Mouse (Mus musculus) ES-E14 (cell line): ENCODE measurements around the gene Dnase2b. TPM values are rescaled to one million over a fixed set of nuclear protein-coding genes. Genes with fewer than 3 reads are reported as not detected.

Experiments
- DNase-seq: peaks from one replicate; pipeline ENCODE4 v3.0.0-alpha.2; 2013; ENCODE audit warnings: low read depth, low spot score
- H3K27ac ChIP-seq: 2 replicates; pipeline ENCODE4 v1.5.1; 2012; ENCODE audit warnings: low read depth, mild to moderate bottlenecking, low read length, moderate library complexity, mixed read lengths; ENCODE audit not compliant: poor library complexity, insufficient read depth, severe bottlenecking
- H3K36me3 ChIP-seq: 2 replicates; pipeline ENCODE4 v1.6.1; 2012; ENCODE audit warnings: mild to moderate bottlenecking, low read length, moderate library complexity, mixed read lengths; ENCODE audit not compliant: control insufficient read depth, poor library complexity, insufficient read depth, severe bottlenecking
- H3K4me1 ChIP-seq, 2 experiments: fragments of 150-350 bp in 1 of 2; sonication (generic) in 1 of 2; 2 replicates each; pipeline ENCODE4 v1.6.1; 2012; ENCODE audit warnings: low read length in 2 of 2, mild to moderate bottlenecking in 1 of 2, mixed read lengths in 1 of 2; ENCODE audit not compliant: control insufficient read depth in 2 of 2, insufficient read depth in 2 of 2, poor library complexity in 1 of 2
- H3K4me3 ChIP-seq, 2 experiments: fragments of 150-350 bp in 1 of 2; sonication (generic) in 1 of 2; 2 replicates each; pipeline ENCODE4 v1.5.1; 2012; ENCODE audit warnings: low read length in 2 of 2, low read depth in 1 of 2, mild to moderate bottlenecking in 1 of 2, mixed read lengths in 1 of 2; ENCODE audit not compliant: insufficient read depth in 1 of 2, poor library complexity in 1 of 2, severe bottlenecking in 1 of 2
- H3K9ac ChIP-seq: 2 replicates; pipeline ENCODE4 v1.6.1; 2012; ENCODE audit warnings: low read depth, mild to moderate bottlenecking, low read length, mixed read lengths; ENCODE audit not compliant: poor library complexity, insufficient read depth, severe bottlenecking
- H3K9me3 ChIP-seq: fragments of 150-350 bp; sonication (generic); 2 replicates; pipeline ENCODE4 v1.6.1; 2012; ENCODE audit warnings: low read depth, mild to moderate bottlenecking, low read length; ENCODE audit not compliant: control insufficient read depth, insufficient read depth
- CHD2 ChIP-seq: IDR thresholded peaks from 2 replicates; pipeline ENCODE4 v1.6.1; 2014; ENCODE audit warnings: mild to moderate bottlenecking, low read depth, low read length, inconsistent platforms
- HCFC1 ChIP-seq: IDR thresholded peaks from 2 replicates; pipeline ENCODE4 v1.6.1; 2012; ENCODE audit warnings: low read length, inconsistent platforms, borderline replicate concordance; ENCODE audit not compliant: insufficient read depth
- MAFK ChIP-seq: IDR thresholded peaks from 2 replicates; pipeline ENCODE4 v1.6.1; 2014; ENCODE audit warnings: mild to moderate bottlenecking, low read depth, low read length, inconsistent platforms; ENCODE audit not compliant: insufficient read depth
- ZC3H11A ChIP-seq: IDR thresholded peaks from 2 replicates; pipeline ENCODE4 v1.6.1; 2012; ENCODE audit warnings: low read depth, mild to moderate bottlenecking, inconsistent platforms, low read length, borderline replicate concordance
- ZNF384 ChIP-seq: IDR thresholded peaks from 2 replicates; pipeline ENCODE4 v1.6.1; 2012; ENCODE audit warnings: low read depth, low read length, inconsistent platforms
- in situ Hi-C, 2 experiments: fragments of 600-800 bp; cut with MboI; formaldehyde crosslinking; loops; one replicate each; pipeline ENCODE4 v1.15.1; 2025; ENCODE audit warnings: low sequenced_read_pairs in 2 of 2, inconsistent platforms in 1 of 2; ENCODE audit not compliant: unreplicated experiment in 2 of 2
- total RNA-seq: library from RNA; depleted of rRNA; stranded (reverse); fragments of 300-350 nt; gene quantifications from 2 replicates; pipeline ENCODE4 v1.2.3, GENCODE M21; 2012

Gene Dnase2b
- total RNA-seq, 1 experiment: not detected

GRCm38 (mm10) chr3:146625766-146626165 lies 10.4 kb upstream of the Dnase2b start:
- H3K9me3 ChIP-seq: no peaks in the 10 kb centered on the region
- H3K4me1 ChIP-seq: no peaks in the 10 kb centered on the region
- DNase-seq: no peak
- TF ChIP-seq ZNF384: no peak
- TF ChIP-seq CHD2: no peak
- TF ChIP-seq ZC3H11A: no peak
- no peak for TF ChIP-seq HCFC1
- in situ Hi-C loops: no loop called here
- H3K36me3 ChIP-seq: no peaks in the 10 kb centered on the region
- no peak overlapping the region for H3K4me3 ChIP-seq
- H3K9ac ChIP-seq: no peak overlapping the region
- H3K27ac ChIP-seq: no peak overlapping the region

GRCm38 (mm10) chr3:146621966-146622365 lies 6.6 kb upstream of the Dnase2b start:
- in situ Hi-C loops: no loop called here
- DNase-seq: no peak
- no peak for TF ChIP-seq HCFC1
- no peak for TF ChIP-seq MAFK
- no peak for TF ChIP-seq ZC3H11A
- no peak for TF ChIP-seq CHD2
- no peak for TF ChIP-seq ZNF384
- Histone ChIP-seq H3K36me3 (no peaks in the 10 kb centered on the region), H3K4me3 (no peak overlapping the region), H3K27ac (no peak overlapping the region), H3K9me3 (no peaks in the 10 kb centered on the region), H3K9ac (no peak overlapping the region), H3K4me1 (no peaks in the 10 kb centered on the region)

GRCm38 (mm10) chr3:146620555-146621249 lies 5.3 kb upstream of the Dnase2b start:
- no peak overlapping the region for H3K27ac ChIP-seq
- H3K36me3 ChIP-seq: no peaks in the 10 kb centered on the region
- TF ChIP-seq HCFC1: no peak
- no peak for TF ChIP-seq ZNF384
- TF ChIP-seq CHD2: no peak
- no peak for TF ChIP-seq MAFK
- no peak for TF ChIP-seq ZC3H11A
- H3K9me3 ChIP-seq: no peaks in the 10 kb centered on the region
- DNase-seq: no peak
- H3K4me1 ChIP-seq: no peaks in the 10 kb centered on the region
- H3K4me3 ChIP-seq: no peak overlapping the region
- H3K9ac ChIP-seq: no peak overlapping the region
- in situ Hi-C loops: no loop called here

- Histone ChIP-seq H3K36me3 (no peaks in the 10 kb centered on the region), H3K9ac (no peak overlapping the region), H3K4me3 (no peak overlapping the region), H3K27ac (no peak overlapping the region), H3K4me1 (no peaks in the 10 kb centered on the region), H3K9me3 (no peaks in the 10 kb centered on the region)
- in situ Hi-C loops: no loop called here
- no peak for TF ChIP-seq ZC3H11A
- TF ChIP-seq CHD2: no peak
- TF ChIP-seq MAFK: no peak
- TF ChIP-seq HCFC1: no peak
- no peak for TF ChIP-seq ZNF384
- DNase-seq: no peak
Observed at GRCm38 (mm10) chr3:146620101-146620500, 4.7 kb upstream of the Dnase2b start.

- no peaks in the 10 kb centered on the region for H3K9me3 ChIP-seq
- in situ Hi-C loops: no loop called here
- DNase-seq: no peak
- no peak overlapping the region for H3K9ac ChIP-seq
- TF ChIP-seq ZC3H11A (no peak), MAFK (no peak), HCFC1 (no peak), ZNF384 (no peak), CHD2 (no peak)
- no peak overlapping the region for H3K27ac ChIP-seq
- no peaks in the 10 kb centered on the region for H3K36me3 ChIP-seq
- H3K4me1 ChIP-seq: no peaks in the 10 kb centered on the region
- H3K4me3 ChIP-seq: no peak overlapping the region
Observed at GRCm38 (mm10) chr3:146618357-146618756, 3.0 kb upstream of the Dnase2b start.
